Mouse (Mus musculus) MEL (cell line): Measurements from ENCODE around the gene Gm20458. TPM values are rescaled to one million over a fixed set of nuclear protein-coding genes. Genes with fewer than 3 reads are reported as not detected.

ENCODE experiments used
- DNase-seq: peaks from one replicate; pipeline ENCODE4 v3.0.0; 2011; ENCODE audit warnings: low read depth, low spot score
- H3K27ac ChIP-seq: 2 replicates; pipeline ENCODE4 v1.5.1; 2012; ENCODE audit warnings: low read depth, mild to moderate bottlenecking, control low read depth, low read length, moderate library complexity; ENCODE audit not compliant: control insufficient read depth
- H3K27me3 ChIP-seq, 2 experiments: fragments of 150-350 bp in 1 of 2; sonication (generic) in 1 of 2; 2 replicates each; pipeline ENCODE4 v1.6.1; 2012; ENCODE audit warnings: low read length in 2 of 2, mild to moderate bottlenecking in 2 of 2, improper control_type of control experiment in 1 of 2, moderate library complexity in 1 of 2; ENCODE audit not compliant: insufficient read depth in 2 of 2, control insufficient read depth in 1 of 2
- H3K36me3 ChIP-seq, 2 experiments: 2 replicates each; pipeline ENCODE4 v1.6.1; 2012 to 2014; ENCODE audit warnings: low read length in 2 of 2, improper control_type of control experiment in 1 of 2, inconsistent platforms in 1 of 2, mild to moderate bottlenecking in 1 of 2; ENCODE audit not compliant: insufficient read depth in 2 of 2, control insufficient read depth in 1 of 2
- H3K4me1 ChIP-seq, 2 experiments: fragments of 150-350 bp in 1 of 2; sonication (generic) in 1 of 2; 2 replicates each; pipeline ENCODE4 v1.6.1; 2012; ENCODE audit warnings: low read length in 2 of 2, improper control_type of control experiment in 1 of 2, mild to moderate bottlenecking in 1 of 2; ENCODE audit not compliant: insufficient read depth in 2 of 2, control insufficient read depth in 1 of 2
- H3K4me3 ChIP-seq, 2 experiments: fragments of 150-350 bp in 1 of 2; sonication (generic) in 1 of 2; 2 replicates each; pipeline ENCODE4 v1.5.1; 2012; ENCODE audit warnings: low read depth in 2 of 2, low read length in 2 of 2, mild to moderate bottlenecking in 2 of 2, moderate library complexity in 2 of 2, control low read depth in 1 of 2, improper control_type of control experiment in 1 of 2; ENCODE audit not compliant: control insufficient read depth in 1 of 2, insufficient read depth in 1 of 2
- H3K79me2 ChIP-seq: 2 replicates; pipeline ENCODE4 v1.6.1; 2012; ENCODE audit warnings: mild to moderate bottlenecking, low read length, moderate library complexity; ENCODE audit not compliant: control insufficient read depth, poor library complexity, insufficient read depth
- H3K9ac ChIP-seq: 2 replicates; pipeline ENCODE4 v1.6.1; 2012; ENCODE audit warnings: low read depth, mild to moderate bottlenecking, control low read depth, low read length, moderate library complexity; ENCODE audit not compliant: control insufficient read depth, poor library complexity, severe bottlenecking
- H3K9me3 ChIP-seq: fragments of 150-350 bp; sonication (generic); replicated peaks from 2 replicates; pipeline ENCODE4 v1.6.1; 2012; ENCODE audit warnings: mild to moderate bottlenecking, low read length, improper control_type of control experiment, moderate library complexity; ENCODE audit not compliant: insufficient read depth
- CTCF ChIP-seq, 3 experiments: IDR thresholded peaks in 2 of 3; conservative IDR thresholded peaks in 1 of 3; 2 replicates each; pipeline ENCODE4 v1.5.1; 2011 to 2012; ENCODE audit warnings: low read length in 3 of 3, low read depth in 2 of 3, mild to moderate bottlenecking in 2 of 3, improper control_type of control experiment in 1 of 3, inconsistent platforms in 1 of 3, mixed read lengths in 1 of 3, moderate library complexity in 1 of 3; ENCODE audit not compliant: control insufficient read depth in 1 of 3, insufficient read depth in 1 of 3, poor library complexity in 1 of 3, severe bottlenecking in 1 of 3
- MAZ ChIP-seq: IDR thresholded peaks from 2 replicates; pipeline ENCODE4 v1.6.1; 2012; ENCODE audit warnings: low read depth, mild to moderate bottlenecking, inconsistent platforms, low read length, improper control_type of control experiment
- MYC ChIP-seq: IDR thresholded peaks from 2 replicates; pipeline ENCODE4 v1.6.1; 2011; ENCODE audit warnings: low read depth, mild to moderate bottlenecking, low read length, improper control_type of control experiment, moderate library complexity
- RAD21 ChIP-seq: IDR thresholded peaks from 2 replicates; pipeline ENCODE4 v1.6.1; 2011; ENCODE audit warnings: mild to moderate bottlenecking, low read depth, low read length, improper control_type of control experiment
- TCF12 ChIP-seq: IDR thresholded peaks from 2 replicates; pipeline ENCODE4 v1.6.1; 2014; ENCODE audit warnings: low read depth, mild to moderate bottlenecking, inconsistent platforms, low read length, improper control_type of control experiment, moderate library complexity
- USF2 ChIP-seq, 2 experiments: IDR thresholded peaks; 2 replicates each; pipeline ENCODE4 v1.6.1; 2011 to 2012; ENCODE audit warnings: improper control_type of control experiment in 2 of 2, low read length in 2 of 2, borderline replicate concordance in 1 of 2, inconsistent platforms in 1 of 2, low read depth in 1 of 2, mild to moderate bottlenecking in 1 of 2; ENCODE audit not compliant: insufficient read depth in 1 of 2
- ZKSCAN1 ChIP-seq: IDR thresholded peaks from 2 replicates; pipeline ENCODE4 v1.6.1; 2012; ENCODE audit warnings: low read depth, mild to moderate bottlenecking, inconsistent platforms, low read length, improper control_type of control experiment, moderate library complexity
- polyA plus RNA-seq, 2 experiments: library from polyadenylated mRNA; stranded (reverse) in 1 of 2; unstranded in 1 of 2; fragments of >175 nt in 1 of 2; fragments of >200 nt in 1 of 2; gene quantifications; 2 replicates each; pipeline versions ENCODE4 v1.2.1 to v1.2.4; 2012; ENCODE audit warnings: low replicate concordance in 2 of 2, low read depth in 1 of 2; ENCODE audit not compliant: insufficient read length in 2 of 2, insufficient read depth in 1 of 2, missing spikeins in 1 of 2
- total RNA-seq: library from RNA; depleted of rRNA; stranded (reverse); fragments of 300-350 nt; gene quantifications from 2 replicates; pipeline ENCODE4 v1.2.3, GENCODE M21; 2012

Gene Gm20458
- total and polyA plus RNA-seq, 3 experiments, result 1.0 to 19.2 TPM; not detected in 1

DNA sequence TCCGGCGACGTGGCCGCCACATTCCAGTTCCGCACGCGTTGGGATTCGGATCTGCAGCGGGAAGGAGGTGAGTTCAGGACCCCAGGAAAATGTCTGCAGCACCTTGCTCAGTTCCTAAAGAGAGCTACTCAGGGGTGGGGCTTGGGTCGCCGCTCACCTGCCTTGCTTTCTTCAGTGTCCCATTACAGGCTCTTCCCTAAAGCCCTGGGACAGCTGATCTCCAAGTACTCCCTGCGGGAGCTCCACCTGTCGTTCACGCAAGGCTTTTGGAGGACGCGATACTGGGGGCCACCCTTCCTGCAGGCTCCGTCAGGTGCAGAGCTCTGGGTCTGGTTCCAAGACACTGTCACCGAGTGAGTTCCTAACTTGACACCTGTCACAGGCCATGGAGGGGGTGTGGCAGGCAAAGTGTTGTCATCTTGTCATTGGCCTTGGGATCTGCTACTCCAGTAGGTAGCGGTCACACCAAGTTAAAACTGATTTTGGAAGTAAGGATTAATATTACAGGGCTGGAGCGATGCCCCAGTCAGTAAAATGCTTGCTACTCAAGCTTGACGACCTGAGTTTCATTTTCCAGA lies 37.0 kb downstream of the Gm20458 start:
- H3K9me3 ChIP-seq, result no peaks in the 10 kb centered on the region
- no peaks in the 10 kb centered on the region for H3K27me3 ChIP-seq
- H3K4me3 ChIP-seq, result peak overlapping the region; percentile 80 to 94
- H3K79me2 ChIP-seq, result peaks cover 10% of the 10 kb centered on the region
- peak; percentile 46 for DNase-seq
- no peak overlapping the region for H3K27ac ChIP-seq
- peak overlapping the region; percentile 78 for H3K9ac ChIP-seq
- H3K36me3 ChIP-seq, result peaks cover under 1 to 20% of the 10 kb centered on the region in 2 experiments
- H3K4me1 ChIP-seq, result peaks cover 2 to 12% of the 10 kb centered on the region in 2 experiments
- TF ChIP-seq ZKSCAN1, result no peak
- 0 out of 2 replicates have a peak, but pooled peaks have one; percentile 2 for TF ChIP-seq TCF12

DNA sequence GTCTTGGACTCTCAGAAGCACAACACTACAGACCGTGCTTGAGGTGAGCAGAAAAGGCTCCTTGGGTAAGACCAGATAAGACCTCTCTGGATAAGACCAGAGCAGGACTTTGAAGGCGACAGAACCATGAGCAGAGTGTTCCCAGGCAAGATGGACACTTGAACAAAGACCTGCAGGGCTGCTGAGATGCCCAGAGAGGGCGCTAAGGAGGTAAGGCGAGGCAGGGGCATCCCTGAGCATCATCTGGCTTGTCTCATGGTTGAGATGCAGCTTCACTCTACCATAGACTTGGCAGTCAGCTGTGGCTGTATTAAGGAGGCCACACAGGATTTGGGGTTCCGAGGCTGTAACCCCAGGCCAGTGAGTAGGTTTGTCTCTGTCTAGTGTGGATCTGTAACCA lies 38.5 kb downstream of the Gm20458 start:
- Histone ChIP-seq H3K27me3 (no peaks in the 10 kb centered on the region), H3K36me3 (peaks cover 13 to 15% of the 10 kb centered on the region in 2 experiments), H3K9ac (no peak overlapping the region), H3K4me3 (no peak overlapping the region), H3K79me2 (peaks cover 10% of the 10 kb centered on the region)
- peak; percentile 23 for DNase-seq
- TF ChIP-seq CTCF (IDR thresholded peaks at IDR 0.05 in 2 of 3, conservative IDR thresholded peaks at IDR 0.05 in 1 of 3; ENCODE audit: control insufficient read depth in 1 of 3, insufficient read depth in 1 of 3, low read depth in 2 of 3, low read length in 3 of 3, poor library complexity in 1 of 3, severe bottlenecking in 1 of 3), result peak; percentile 25 to 33 (median 29); a peak in 4 of 6 replicates
- TF ChIP-seq RAD21, result no peak
- TF ChIP-seq, all 39 proteins: peak for 1
- Histone ChIP-seq H3K4me1 (peaks cover 2 to 10% of the 10 kb centered on the region in 2 experiments; a peak in 3 of 4 replicates), H3K9me3 (no peaks in the 10 kb centered on the region), H3K27ac (no peak overlapping the region)

DNA sequence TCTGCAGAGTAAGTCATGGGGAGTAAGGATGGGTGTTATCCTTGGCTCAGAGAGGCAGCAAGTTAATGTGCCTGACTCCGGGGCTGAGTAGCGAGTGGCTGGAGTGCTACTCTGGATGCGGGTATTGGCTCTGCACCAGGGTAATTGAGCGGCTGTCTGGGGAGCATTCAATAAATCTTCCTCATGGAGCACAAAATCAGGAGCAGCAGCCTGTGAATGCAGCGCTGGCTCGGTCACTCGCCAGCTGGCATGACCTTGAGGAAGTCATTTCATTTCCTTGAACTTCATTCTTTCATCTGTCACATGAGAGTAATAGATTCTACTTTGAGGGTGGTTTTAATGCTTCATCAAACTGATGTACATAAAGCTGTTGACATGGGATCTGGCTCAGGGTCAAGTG lies 39.7 kb downstream of the Gm20458 start:
- TF ChIP-seq USF2 (IDR thresholded peaks at IDR 0.05; ENCODE audit: borderline replicate concordance in 1 of 2, insufficient read depth in 1 of 2, low read depth in 1 of 2, low read length in 2 of 2) (no peak), ZKSCAN1 (no peak), MYC (no peak), MAZ (no peak)
- Histone ChIP-seq H3K36me3 (peaks cover 15 to 16% of the 10 kb centered on the region in 2 experiments), H3K4me1 (peaks cover 2 to 10% of the 10 kb centered on the region in 2 experiments; a peak in 3 of 4 replicates), H3K4me3 (no peak overlapping the region), H3K27me3 (no peaks in the 10 kb centered on the region), H3K9ac (no peak overlapping the region), H3K9me3 (no peaks in the 10 kb centered on the region), H3K79me2 (peaks cover 10% of the 10 kb centered on the region), H3K27ac (no peak overlapping the region)
- DNase-seq, result no peak
